Mouse (Mus musculus) olfactory bulb, adult 2 months (tissue): ENCODE results near the gene Serpine2.

Source experiments
- CTCF ChIP-seq: fragments of 200-500 bp; IDR thresholded peaks from 2 replicates; pipeline ENCODE4 v1.5.1; 2012; ENCODE audit warnings: low read depth, mild to moderate bottlenecking, low read length, moderate library complexity; ENCODE audit not compliant: insufficient read depth
- POLR2A ChIP-seq: fragments of 200-500 bp; IDR thresholded peaks from 2 replicates; pipeline ENCODE4 v1.6.1; 2012; ENCODE audit warnings: mild to moderate bottlenecking, low read depth, low read length, moderate library complexity; ENCODE audit not compliant: insufficient read depth

DNA sequence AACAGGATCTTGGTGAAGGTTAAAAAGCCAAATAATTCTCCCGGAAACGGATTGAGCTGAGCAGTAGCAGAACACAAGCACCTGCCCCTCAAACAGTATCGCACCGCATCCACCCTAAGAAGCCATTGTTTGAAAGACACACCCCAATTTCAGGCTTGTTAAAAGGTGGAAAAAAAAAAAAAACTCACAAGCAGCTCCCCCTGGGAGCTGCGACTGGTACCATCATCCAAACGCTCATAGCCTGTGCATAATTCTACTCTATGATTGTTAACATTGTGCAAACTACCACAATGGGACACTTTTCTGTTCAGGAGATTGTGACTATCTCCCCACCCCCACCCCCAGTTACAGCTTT lies 99.1 kb downstream of the Serpine2 start:
- no peak for TF ChIP-seq POLR2A
- no peak for TF ChIP-seq CTCF
